Mouse (Mus musculus) CD4-positive, CD25-positive, alpha-beta regulatory T cell, adult 2 months (primary cell): ENCODE measurements around the gene Ift43.

Experiments
- DNase-seq: peaks from one replicate; pipeline ENCODE4 v3.0.0-alpha.2; 2012; ENCODE audit warnings: low read depth, low spot score

Ift43 gene

GRCm38 (mm10) chr12:86169195-86169594 lies 86.9 kb downstream of the Ift43 start:
- no peak for DNase-seq

GRCm38 (mm10) chr12:86173314-86173713 lies 91.0 kb downstream of the Ift43 start:
- DNase-seq = no peak

GRCm38 (mm10) chr12:86174369-86174768 lies 92.0 kb downstream of the Ift43 start:
- no peak for DNase-seq

- DNase-seq = no peak
These were observed 93.2 kb downstream of the Ift43 start for GRCm38 (mm10) chr12:86175476-86175942.

- DNase-seq = no peak
These were observed 94.5 kb downstream of the Ift43 start for GRCm38 (mm10) chr12:86176675-86177339.

GRCm38 (mm10) chr12:86179266-86179665 lies 96.9 kb downstream of the Ift43 start:
- no peak for DNase-seq

GRCm38 (mm10) chr12:86181320-86181751 lies 99.0 kb downstream of the Ift43 start:
- DNase-seq = no peak

- DNase-seq = peak; percentile 3
These were observed 99.5 kb downstream of the Ift43 start for GRCm38 (mm10) chr12:86181879-86182278.

- no peak for DNase-seq
These were observed 100.1 kb downstream of the Ift43 start for GRCm38 (mm10) chr12:86182414-86182813.

GRCm38 (mm10) chr12:86188161-86188560 lies 105.8 kb downstream of the Ift43 start:
- DNase-seq = peak; percentile 22

- peak; percentile 11 for DNase-seq
These were observed 107.4 kb downstream of the Ift43 start for GRCm38 (mm10) chr12:86189601-86190323.

GRCm38 (mm10) chr12:86192036-86192449 lies 109.7 kb downstream of the Ift43 start:
- DNase-seq = no peak

- no peak for DNase-seq
These were observed 114.6 kb downstream of the Ift43 start for GRCm38 (mm10) chr12:86196944-86197343.

- DNase-seq = no peak
These were observed 121.2 kb downstream of the Ift43 start for GRCm38 (mm10) chr12:86203443-86204057.

- no peak for DNase-seq
These were observed 128.8 kb downstream of the Ift43 start for GRCm38 (mm10) chr12:86211099-86211520.
